Mouse (Mus musculus) frontal cortex, postnatal 14 days (tissue): ENCODE data around the gene Vmn2r38.
"Not testable (repeated sequence)": the region's sequence is repeated elsewhere in the genome, so short reads cannot be mapped to it uniquely, and the experiment has no call there.

ENCODE experiments used
- DNase-seq, 2 experiments: peaks; one replicate each; pipeline ENCODE4 v3.0.0; 2022; ENCODE audit warnings: low spot score in 2 of 2

The Vmn2r38 gene

GRCm38 (mm10) chr7:9097781-9098180 lies at the start of gene Vmn2r38:
Gene Vmn2r38, minus strand, starts transcription at chr7:9097881.
- not testable (repeated sequence) for DNase-seq

- not testable (repeated sequence) for DNase-seq
Observed at GRCm38 (mm10) chr7:9065353-9065752, 32.3 kb downstream of the Vmn2r38 start.

- not testable (repeated sequence) for DNase-seq
Observed at GRCm38 (mm10) chr7:9030698-9031097, 67.0 kb downstream of the Vmn2r38 start, which contains the start of gene Vmn2r39. Gene Vmn2r39, minus strand, starts transcription at chr7:9030798.
